Mouse (Mus musculus) myocyte (in vitro differentiated cells): ENCODE measurements around the gene Csf1.
A peak's percentile ranks its signal among the peaks of the same experiment; 100 is the strongest.

Experiments used
- CEBPB ChIP-seq: IDR thresholded peaks from 2 replicates; pipeline ENCODE4 v1.6.1; 2011; ENCODE audit warnings: mild to moderate bottlenecking, moderate library complexity; ENCODE audit not compliant: poor library complexity, insufficient read depth, severe bottlenecking
- E2F4 ChIP-seq: IDR thresholded peaks from one replicate; pipeline ENCODE4 v1.6.1; 2011; ENCODE audit warnings: mild to moderate bottlenecking, control low read depth, moderate library complexity; ENCODE audit not compliant: insufficient read depth
- MAX ChIP-seq: IDR thresholded peaks from one replicate; pipeline ENCODE4 v1.6.1; 2011; ENCODE audit warnings: low read depth, mild to moderate bottlenecking, control low read depth
- MYOD1 ChIP-seq, 3 experiments: IDR thresholded peaks; one replicate each; pipeline ENCODE4 v1.6.1; 2011; ENCODE audit warnings: control low read depth in 2 of 3, low read depth in 2 of 3, mild to moderate bottlenecking in 2 of 3, moderate library complexity in 1 of 3; ENCODE audit not compliant: insufficient read length in 2 of 3, control insufficient read depth in 1 of 3
- MYOG ChIP-seq, 3 experiments: IDR thresholded peaks; one replicate each; pipeline ENCODE4 v1.6.1; 2011; ENCODE audit warnings: control low read depth in 2 of 3, low read depth in 2 of 3, mild to moderate bottlenecking in 2 of 3; ENCODE audit not compliant: insufficient read length in 2 of 3, control insufficient read depth in 1 of 3, insufficient read depth in 1 of 3
- POLR2A ChIP-seq: IDR thresholded peaks from one replicate; pipeline ENCODE4 v1.6.1; 2011; ENCODE audit warnings: low read depth, mild to moderate bottlenecking, control low read depth, moderate library complexity; ENCODE audit not compliant: insufficient read length
- POLR2AphosphoS2 ChIP-seq: IDR thresholded peaks from one replicate; pipeline ENCODE4 v1.6.1; 2011; ENCODE audit warnings: low read depth, control low read depth; ENCODE audit not compliant: insufficient read length
- REST ChIP-seq: IDR thresholded peaks from one replicate; pipeline ENCODE4 v1.6.1; 2011; ENCODE audit warnings: mild to moderate bottlenecking, control low read depth, moderate library complexity; ENCODE audit not compliant: insufficient read depth, insufficient read length
- SRF ChIP-seq: IDR thresholded peaks from one replicate; pipeline ENCODE4 v1.6.1; 2011; ENCODE audit warnings: low read depth; ENCODE audit not compliant: control insufficient read depth, insufficient read length
- TCF12 ChIP-seq: IDR thresholded peaks from one replicate; pipeline ENCODE4 v1.6.1; 2011; ENCODE audit warnings: mild to moderate bottlenecking, control low read depth; ENCODE audit not compliant: poor library complexity, insufficient read depth, severe bottlenecking
- USF1 ChIP-seq: IDR thresholded peaks from one replicate; pipeline ENCODE4 v1.6.1; 2011; ENCODE audit warnings: low read depth, mild to moderate bottlenecking, control low read depth, moderate library complexity

DNA sequence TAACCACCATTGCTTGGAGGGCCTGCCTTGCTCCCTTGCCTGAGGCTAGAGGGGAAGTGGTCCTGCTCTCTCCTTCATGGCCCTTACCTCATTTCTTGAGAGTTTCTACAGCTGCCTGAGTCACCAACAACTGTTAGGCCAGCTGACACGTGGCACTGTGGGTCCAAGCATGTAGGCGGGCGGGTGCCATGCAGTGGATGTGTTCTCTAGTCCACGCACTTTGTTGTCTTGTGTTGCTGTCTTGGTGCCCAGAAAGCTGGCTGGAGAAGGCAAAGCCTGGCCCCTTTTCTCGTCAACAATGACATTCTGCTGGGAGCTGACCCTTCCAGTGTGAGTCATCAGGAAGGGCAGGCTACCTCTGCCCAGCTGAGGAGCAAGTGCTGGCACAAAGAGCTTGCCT lies 12.6 kb upstream of the Csf1 start:
- TF ChIP-seq E2F4 (no peak), POLR2AphosphoS2 (no peak), POLR2A (peak; percentile 36), TCF12 (peak; percentile 12), USF1 (peak; percentile 36), SRF (no peak), MAX (no peak), MYOG (IDR thresholded peaks at IDR 0.05; ENCODE audit: control insufficient read depth in 1 of 3, insufficient read depth in 1 of 3, insufficient read length in 2 of 3, low read depth in 2 of 3) (peak; percentile 2 to 90 (median 72)), MYOD1 (IDR thresholded peaks at IDR 0.05; ENCODE audit: control insufficient read depth in 1 of 3, insufficient read length in 2 of 3, low read depth in 2 of 3) (peak in 2 of 3 experiments; percentile 83 to 88), REST (no peak), CEBPB (no peak)
